Comparison of ENCODE assay signal across 17 mouse cellular contexts in the genomic region with DNA sequence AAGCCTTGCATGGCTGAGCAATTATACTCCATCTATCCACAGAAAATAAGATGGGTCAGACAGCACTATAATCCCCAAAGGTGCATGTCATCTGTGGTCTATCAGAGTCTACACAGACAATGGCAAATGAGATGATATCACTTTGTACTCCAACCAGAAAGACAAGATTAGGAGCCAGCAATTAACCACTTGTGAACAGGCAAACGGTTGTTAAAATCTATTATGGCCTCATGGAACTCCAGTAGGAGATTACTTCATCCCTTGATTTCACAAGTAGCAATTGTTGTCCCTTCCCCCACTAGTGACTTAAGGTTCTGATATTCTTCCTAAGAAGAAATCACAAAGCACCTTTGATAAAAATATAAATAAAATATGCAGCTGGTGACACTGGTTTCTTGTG.
"Had no signal": no experiment of that assay in that cellular context is flagged by ENCODE, and none has a peak within 500 bp of the region (broad histone marks: within the 10 kb centered on the region; RNA-seq: fewer than 3 reads in every experiment).

No protein-coding gene starts in this region.

- DNase-seq: gastrocnemius, postnatal 14 days; gastrocnemius, postnatal 36 days; heart, adult 18-20 months; heart, postnatal 10 days; heart, postnatal 4 days; kidney, adult 18-20 months; kidney, adult 8-10 months; kidney, postnatal 10 days; kidney, postnatal 25 days; kidney, postnatal 4 days; layer of hippocampus, postnatal 36 days; left cerebral cortex, postnatal 4 days had no signal

- ATAC-seq: hindbrain, embryonic 16.5 days; inflammation-experienced regulatory T-cells, adult 6 months; intestine, embryonic 15.5 days; intestine, postnatal 0 days; liver, embryonic 12.5 days had no signal
